Comparison of ENCODE assay signal across 11 mouse cellular contexts in the genomic region with DNA sequence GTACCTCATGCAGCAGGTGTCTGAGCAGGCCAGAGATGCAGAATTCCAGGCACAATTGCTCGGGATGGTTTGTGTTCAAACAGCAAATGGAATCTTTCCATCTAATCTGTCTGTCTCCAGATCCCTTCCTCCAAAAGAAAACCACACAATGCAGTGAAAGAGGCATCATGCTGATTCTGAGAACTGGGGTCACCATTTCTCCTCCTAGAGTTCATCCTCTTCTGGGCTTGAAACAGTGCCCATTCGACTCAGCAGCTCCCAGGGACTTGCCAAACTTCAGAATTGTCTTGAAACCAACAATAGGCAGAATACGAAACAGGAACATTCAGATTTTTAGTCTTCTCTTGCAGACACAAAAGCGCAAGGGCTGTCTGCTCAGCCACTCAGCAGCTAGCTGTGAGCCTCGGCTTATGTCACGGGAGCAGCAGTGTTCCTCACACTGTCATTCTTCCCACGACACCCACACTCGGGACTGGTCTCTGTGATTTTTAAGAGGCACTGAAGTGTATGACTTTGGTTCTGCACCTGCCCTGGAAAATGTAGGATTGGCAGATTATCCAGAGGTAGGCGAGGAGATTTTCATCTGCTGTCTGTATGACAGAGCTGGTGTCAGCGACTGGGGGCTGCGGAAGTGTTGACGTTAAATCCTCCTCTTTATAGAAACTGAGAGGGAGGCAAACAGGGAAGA.
DNase-seq lines count a peak whose midpoint lies in the region; ATAC-seq and TF ChIP-seq lines count a peak whose summit lies in the region.
"Had no signal": no experiment of that assay in that cellular context is flagged by ENCODE, and none has a peak within 500 bp of the region (broad histone marks: within the 10 kb centered on the region; RNA-seq: fewer than 3 reads in every experiment).

No protein-coding gene starts in this region.

- no peaks in the 10 kb centered on the region for H3K36me3 ChIP-seq in forebrain, postnatal 0 days (ENCODE audit: insufficient read depth)
- no peaks in the 10 kb centered on the region for H3K36me3 ChIP-seq in midbrain, embryonic 12.5 days
- H3K36me3 ChIP-seq: liver, embryonic 13.5 days had no signal

- H3K4me2 ChIP-seq in forebrain, postnatal 0 days (ENCODE audit: low read depth): no peak overlapping the region; the same call in 1 of the 2 replicates
- H3K4me2 ChIP-seq in midbrain, embryonic 12.5 days (replicated peaks): 0 out of 2 replicates have a peak overlapping the region, but pooled peaks have one; percentile 7
- H3K4me2 ChIP-seq: liver, embryonic 13.5 days had no signal

- H3K27ac ChIP-seq in forebrain, postnatal 0 days (ENCODE audit: low read depth, low read length): no peak overlapping the region
- H3K27ac ChIP-seq in midbrain, embryonic 12.5 days (replicated peaks): no peak overlapping the region; the same call in 1 of the 2 replicates
- H3K27ac ChIP-seq: liver, embryonic 13.5 days had no signal

- no peak for TF ChIP-seq POLR2A in brain, embryonic 14.5 days (IDR thresholded peaks at IDR 0.05; ENCODE audit: borderline replicate concordance, extremely low read depth, insufficient read depth, insufficient read length, poor library complexity, severe bottlenecking)

- WGBS in forebrain, postnatal 0 days: 35% methylated on average over 12 of the region's 12 CpGs
- 13% methylated on average over 12 of the region's 12 CpGs for WGBS in midbrain, embryonic 12.5 days

- H3K27me3 ChIP-seq in forebrain, postnatal 0 days (ENCODE audit: insufficient read depth, low read length): no peaks in the 10 kb centered on the region
- peaks cover 34% of the 10 kb centered on the region for H3K27me3 ChIP-seq in midbrain, embryonic 12.5 days
- H3K27me3 ChIP-seq: liver, embryonic 13.5 days had no signal

- ATAC-seq in forebrain, postnatal 0 days: no peak
- ATAC-seq in midbrain, embryonic 12.5 days (ENCODE audit: low FRiP score, low read depth): 0 out of 2 replicates have a peak, but pooled peaks have one; percentile 18

- no peaks in the 10 kb centered on the region for H3K9me3 ChIP-seq in forebrain, postnatal 0 days (ENCODE audit: low read length)
- H3K9me3 ChIP-seq in midbrain, embryonic 12.5 days: no peaks in the 10 kb centered on the region
- H3K9me3 ChIP-seq: liver, embryonic 13.5 days had no signal

- H3K4me1 ChIP-seq in forebrain, postnatal 0 days (ENCODE audit: insufficient read depth): no peaks in the 10 kb centered on the region
- peaks cover 25% of the 10 kb centered on the region for H3K4me1 ChIP-seq in midbrain, embryonic 12.5 days
- H3K4me1 ChIP-seq: liver, embryonic 13.5 days had no signal

- peak; percentile 49 for DNase-seq in left cerebral cortex, adult 11 months (ENCODE audit: low spot score)
- no peak for DNase-seq in left cerebral cortex, postnatal 10 days (ENCODE audit: extremely low spot score in 1 of 2, low spot score in 2 of 2)
- DNase-seq in brain, embryonic 14.5 days (ENCODE audit: low read depth): peak; percentile 50
- DNase-seq in forebrain, postnatal 0 days: peak; percentile 34
- DNase-seq in gastrocnemius, postnatal 10 days: no peak
- DNase-seq in adrenal gland, postnatal 25 days: no peak
- DNase-seq: cerebellum, adult 11-12 months; gastrocnemius, adult 2 months; heart, postnatal 4 days; liver, embryonic 13.5 days had no signal

- no peak overlapping the region for H3K4me3 ChIP-seq in forebrain, postnatal 0 days (ENCODE audit: low read depth, low read length)
- H3K4me3 ChIP-seq in midbrain, embryonic 12.5 days: no peak overlapping the region
- H3K4me3 ChIP-seq: gastrocnemius, adult 2 months; liver, embryonic 13.5 days had no signal

- no peak overlapping the region for H3K9ac ChIP-seq in forebrain, postnatal 0 days
- H3K9ac ChIP-seq in midbrain, embryonic 12.5 days (replicated peaks): no peak overlapping the region
- H3K9ac ChIP-seq: liver, embryonic 13.5 days had no signal

- intact Hi-C loops in left cerebral cortex, postnatal 10 days (cut with DNase I): no loop called here

- no peak for TF ChIP-seq CTCF in brain, embryonic 14.5 days (IDR thresholded peaks at IDR 0.05; ENCODE audit: borderline replicate concordance, extremely low read depth, insufficient read depth, insufficient read length)
- no peak for TF ChIP-seq CTCF in forebrain, postnatal 0 days (IDR thresholded peaks at IDR 0.05; ENCODE audit: low read depth)

Comparison
In these comparisons a context has a peak if more than half of its experiments do, and no peak if none do; other contexts are left out.
1. DNase-seq: peak in left cerebral cortex, adult 11 months (single experiment), brain, embryonic 14.5 days (single experiment) and forebrain, postnatal 0 days (single experiment); none in left cerebral cortex, postnatal 10 days (0 of 2), gastrocnemius, postnatal 10 days (single experiment) and adrenal gland, postnatal 25 days (single experiment).